ENCODE assay signal across 10 mouse cellular contexts in the genomic region with DNA sequence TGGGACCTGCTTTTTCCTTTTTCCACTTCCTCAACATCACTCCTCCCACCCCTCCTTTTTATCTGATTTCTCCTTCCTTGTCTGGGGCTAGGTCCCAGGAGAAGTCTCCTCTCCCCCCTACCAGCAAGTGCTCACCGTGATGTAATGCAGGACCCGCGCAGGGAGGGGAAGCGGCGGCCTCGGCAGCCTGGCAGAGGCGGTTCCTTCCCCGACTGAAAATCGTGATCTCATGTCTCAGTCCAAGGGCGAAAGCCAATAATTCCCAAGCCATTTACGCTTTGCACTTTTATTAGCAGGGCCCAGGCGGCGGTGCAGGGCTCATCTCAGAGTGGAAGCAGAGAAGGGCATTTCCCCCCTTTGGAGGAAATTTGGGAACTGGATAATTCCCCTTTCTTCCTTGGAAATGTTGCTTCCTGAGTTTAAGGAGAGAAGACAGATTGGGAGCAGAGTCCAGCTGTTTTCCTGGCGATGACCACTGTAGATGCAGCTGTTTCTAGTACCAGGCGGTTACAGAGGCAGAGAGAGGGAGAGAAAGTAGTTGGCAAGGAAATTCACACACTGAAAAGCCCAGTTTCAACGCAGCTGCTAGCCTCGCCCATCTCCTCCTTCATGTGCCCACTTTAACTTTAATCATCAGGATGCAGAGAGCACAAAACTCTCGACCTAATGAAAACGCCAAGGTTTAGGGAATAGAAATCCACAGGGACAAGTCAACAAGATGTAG. TPM values are rescaled to one million over a fixed set of nuclear protein-coding genes. Genes with fewer than 3 reads are reported as not detected.
A peak's percentile ranks its signal among the peaks of the same experiment; 100 is the strongest.
DNase-seq lines count a peak whose midpoint lies in the region; ATAC-seq and TF ChIP-seq lines count a peak whose summit lies in the region.
"Had no signal": no experiment of that assay in that cellular context is flagged by ENCODE, and none has a peak within 500 bp of the region (broad histone marks: within the 10 kb centered on the region; RNA-seq: fewer than 3 reads in every experiment).

No protein-coding gene starts in this region.

- no peaks in the 10 kb centered on the region for H3K79me2 ChIP-seq in heart, adult 2 months (replicated peaks; ENCODE audit: control insufficient read depth, insufficient read depth, low read length)

- TF ChIP-seq EP300 in heart, adult 2 months (IDR thresholded peaks at IDR 0.05; ENCODE audit: insufficient read depth, low read depth, low read length) = no peak

- no peaks in the 10 kb centered on the region for H3K9me3 ChIP-seq in heart, embryonic 12.5 days (replicated peaks)
- H3K9me3 ChIP-seq in hindbrain, embryonic 11.5 days (ENCODE audit: control insufficient read depth, low read length) = no peaks in the 10 kb centered on the region
- no peaks in the 10 kb centered on the region for H3K9me3 ChIP-seq in midbrain, embryonic 15.5 days
- H3K9me3 ChIP-seq: liver, embryonic 15.5 days had no signal

- 2% methylated on average over 19 of the region's 19 CpGs for WGBS in heart, embryonic 12.5 days
- WGBS in heart, adult 2 months = 5% methylated on average over 19 of the region's 19 CpGs
- WGBS in hindbrain, embryonic 11.5 days = 3% methylated on average over 19 of the region's 19 CpGs
- WGBS in midbrain, embryonic 15.5 days = 4% methylated on average over 19 of the region's 19 CpGs

- no peak overlapping the region for H3K27ac ChIP-seq in heart, embryonic 12.5 days (ENCODE audit: poor library complexity, severe bottlenecking)
- no peak overlapping the region for H3K27ac ChIP-seq in heart, adult 2 months
- H3K27ac ChIP-seq in hindbrain, embryonic 11.5 days (ENCODE audit: low read depth, low read length) = no peak overlapping the region
- H3K27ac ChIP-seq in midbrain, embryonic 15.5 days = no peak overlapping the region
- H3K27ac ChIP-seq: liver, embryonic 15.5 days had no signal

- peak overlapping the region; percentile 67 for H3K4me3 ChIP-seq in heart, embryonic 12.5 days
- no peak overlapping the region for H3K4me3 ChIP-seq in heart, adult 2 months
- H3K4me3 ChIP-seq in hindbrain, embryonic 11.5 days (ENCODE audit: low read depth, low read length) = peak overlapping the region; percentile 47
- H3K4me3 ChIP-seq in midbrain, embryonic 15.5 days = peak overlapping the region; percentile 51

- DNase-seq in heart, adult 2 months = no peak
- DNase-seq in adrenal gland, postnatal 14 days = peak; percentile 46
- peak; percentile 50 for DNase-seq in hindbrain, embryonic 11.5 days (ENCODE audit: low spot score)
- DNase-seq in cerebellum, adult 11 months = no peak
- no peak for DNase-seq in Muller cell, postnatal 12 days (ENCODE audit: inconsistent ontology term)
- DNase-seq in cerebellum, adult 11-12 months = no peak

- no peak for ATAC-seq in heart, embryonic 12.5 days (ENCODE audit: insufficient number of reproducible peaks, low FRiP score)
- ATAC-seq in hindbrain, embryonic 11.5 days (ENCODE audit: low FRiP score) = peak; percentile 25; the same call in 1 of the 2 replicates
- 0 out of 2 replicates have a peak, but pooled peaks have one; percentile 5 for ATAC-seq in midbrain, embryonic 15.5 days (replicated peaks)

- peak overlapping the region; percentile 99 for H3K4me2 ChIP-seq in heart, embryonic 12.5 days
- H3K4me2 ChIP-seq in hindbrain, embryonic 11.5 days (replicated peaks; ENCODE audit: low read depth, low read length) = peak overlapping the region; percentile 95
- H3K4me2 ChIP-seq in midbrain, embryonic 15.5 days = peak overlapping the region; percentile 89

- H3K36me3 ChIP-seq in heart, embryonic 12.5 days = no peaks in the 10 kb centered on the region
- H3K36me3 ChIP-seq in heart, adult 2 months (ENCODE audit: control insufficient read depth, insufficient read depth, low read length) = no peaks in the 10 kb centered on the region
- no peaks in the 10 kb centered on the region for H3K36me3 ChIP-seq in hindbrain, embryonic 11.5 days (ENCODE audit: control insufficient read depth, insufficient read depth, low read length)
- no peaks in the 10 kb centered on the region for H3K36me3 ChIP-seq in midbrain, embryonic 15.5 days (replicated peaks)
- H3K36me3 ChIP-seq: liver, embryonic 15.5 days had no signal

- no peak for TF ChIP-seq POLR2A in heart, adult 2 months (IDR thresholded peaks at IDR 0.05; ENCODE audit: insufficient read depth, low read depth, low read length)

- no peak for TF ChIP-seq CTCF in heart, adult 2 months (IDR thresholded peaks at IDR 0.05)

- peaks cover 79% of the 10 kb centered on the region for H3K27me3 ChIP-seq in heart, embryonic 12.5 days (replicated peaks)
- peaks cover 24% of the 10 kb centered on the region for H3K27me3 ChIP-seq in heart, adult 2 months (ENCODE audit: control insufficient read depth, insufficient read depth, low read length)
- peaks cover 61% of the 10 kb centered on the region for H3K27me3 ChIP-seq in hindbrain, embryonic 11.5 days (ENCODE audit: control insufficient read depth, insufficient read depth, low read length)
- peaks cover 72% of the 10 kb centered on the region for H3K27me3 ChIP-seq in midbrain, embryonic 15.5 days (replicated peaks)

- intact Hi-C loops in heart, adult 2 months (cut with DNase I) = loop anchor here (10.0 kb wide), 1 partner anchor 237 kb away; no protein-coding TSS in a partner anchor

- H3K9ac ChIP-seq in heart, embryonic 12.5 days = no peak overlapping the region
- no peak overlapping the region for H3K9ac ChIP-seq in heart, adult 2 months (ENCODE audit: low read depth, low read length)
- H3K9ac ChIP-seq in hindbrain, embryonic 11.5 days (ENCODE audit: low read depth, low read length) = no peak overlapping the region
- H3K9ac ChIP-seq in midbrain, embryonic 15.5 days = no peak overlapping the region
- H3K9ac ChIP-seq: liver, embryonic 15.5 days had no signal

- peaks cover 19% of the 10 kb centered on the region for H3K4me1 ChIP-seq in heart, embryonic 12.5 days (replicated peaks)
- H3K4me1 ChIP-seq in heart, adult 2 months (ENCODE audit: control insufficient read depth, insufficient read depth, low read length) = no peaks in the 10 kb centered on the region
- H3K4me1 ChIP-seq in hindbrain, embryonic 11.5 days (replicated peaks; ENCODE audit: control insufficient read depth, insufficient read depth, low read length) = peaks cover 12% of the 10 kb centered on the region; the same call in 1 of the 2 replicates
- peaks cover 24% of the 10 kb centered on the region for H3K4me1 ChIP-seq in midbrain, embryonic 15.5 days
- H3K4me1 ChIP-seq: liver, embryonic 15.5 days had no signal

RNA-seq across cellular contexts. Expression of gene Pax3, which starts 21.3 kb away (rescaled TPM):
- 0.10 and 0.12 TPM in 2 replicates for polyA plus RNA-seq in heart, embryonic 12.5 days (2016; fragmentation: Nextera tagmentation; extraction: Ambion mirVana)
- total RNA-seq in heart, adult 2 months (2021) = not detected
- 0.08 TPM in 1 of 2 replicates, not detected in the other for polyA plus RNA-seq in heart, adult 2 months (2012; rRNA removed)
- total RNA-seq in adrenal gland, postnatal 14 days (2021) = not detected in 2 replicates
- polyA plus RNA-seq in hindbrain, embryonic 11.5 days (2014; fragmentation: Nextera tagmentation; extraction: Ambion mirVana) = 48.3 and 49.2 TPM in 2 replicates
- 11.4 and 14.4 TPM in 2 replicates for polyA plus RNA-seq in midbrain, embryonic 15.5 days (2015; fragmentation: Nextera tagmentation; extraction: Ambion mirVana)
- polyA plus RNA-seq: gonadal fat pad, adult 2 months had no signal

Comparison
In these comparisons a context has a peak if more than half of its experiments do, and no peak if none do; other contexts are left out.
1. DNase-seq: peak in adrenal gland, postnatal 14 days (single experiment) and hindbrain, embryonic 11.5 days (single experiment); none in heart, adult 2 months (0 of 2), cerebellum, adult 11 months (single experiment), Muller cell, postnatal 12 days (single experiment) and cerebellum, adult 11-12 months (single experiment).
2. RNA of gene Pax3, which starts 21.3 kb away (polyA plus RNA-seq): 48.3 to 49.2 TPM in hindbrain, embryonic 11.5 days and 11.4 to 14.4 TPM in midbrain, embryonic 15.5 days; 0.10 to 0.12 TPM in heart, embryonic 12.5 days and 0.08 TPM in heart, adult 2 months; every median in the first group is over 10 times any median in the second.
3. Peak in every context shown above with its lines, with median percentiles within 50 percentile points of each other: H3K4me2 ChIP-seq.